Mouse (Mus musculus): Measurements from ENCODE around the gene Ubqln4. TPM values are rescaled to one million over a fixed set of nuclear protein-coding genes. Genes with fewer than 3 reads are reported as not detected.

Gene Ubqln4
- polyA plus RNA-seq, 1 experiment from 2014 or later: 37.4 TPM

- Histone ChIP-seq H3K9ac (ENCODE audit: low read length) (no peak overlapping the region), H3K4me1 (ENCODE audit: control insufficient read depth in 2 of 2, insufficient read depth in 2 of 2, low read length in 2 of 2) (peaks cover 0 to 5% of the 10 kb centered on the region in 2 experiments; a peak in 3 of 4 replicates), H3K27ac (replicated peaks in 1 of 2; ENCODE audit: control insufficient read depth in 1 of 2, insufficient read depth in 1 of 2, low read depth in 2 of 2, low read length in 2 of 2) (no peak overlapping the region), H3K4me2 (ENCODE audit: low read length) (no peak overlapping the region), H3K9me3 (ENCODE audit: control insufficient read depth, low read length) (no peaks in the 10 kb centered on the region), H3K36me3 (ENCODE audit: control insufficient read depth, insufficient read depth, low read length) (peaks cover 9% of the 10 kb centered on the region; the same call in 1 of the 2 replicates), H3K4me3 (ENCODE audit: control insufficient read depth in 1 of 2, insufficient read depth in 1 of 2, low read depth in 1 of 2, low read length in 2 of 2) (no peak overlapping the region), H3K27me3 (ENCODE audit: control insufficient read depth, insufficient read depth, low read length) (no peaks in the 10 kb centered on the region)
- ATAC-seq (ENCODE audit: insufficient number of reproducible peaks, insufficient read depth, low FRiP score, low read depth): no peak
- WGBS: 38% methylated on average over 5 of the region's 5 CpGs
Measured at GRCm38 (mm10) chr3:88544514-88544913, 9.0 kb upstream of the Ubqln4 start.

GRCm38 (mm10) chr3:88544955-88545591 is 8.5 kb upstream of the Ubqln4 start:
- H3K27ac ChIP-seq (replicated peaks in 1 of 2; ENCODE audit: control insufficient read depth in 1 of 2, insufficient read depth in 1 of 2, low read depth in 2 of 2, low read length in 2 of 2): no peak overlapping the region
- H3K27me3 ChIP-seq (ENCODE audit: control insufficient read depth, insufficient read depth, low read length): no peaks in the 10 kb centered on the region
- no peak overlapping the region for H3K4me3 ChIP-seq (ENCODE audit: control insufficient read depth in 1 of 2, insufficient read depth in 1 of 2, low read depth in 1 of 2, low read length in 2 of 2)
- H3K9me3 ChIP-seq (ENCODE audit: control insufficient read depth, low read length): no peaks in the 10 kb centered on the region
- H3K4me1 ChIP-seq (ENCODE audit: control insufficient read depth in 2 of 2, insufficient read depth in 2 of 2, low read length in 2 of 2): peaks cover 0 to 1% of the 10 kb centered on the region in 2 experiments; a peak in 1 of 4 replicates
- 63% methylated on average over 20 of the region's 20 CpGs for WGBS
- H3K36me3 ChIP-seq (ENCODE audit: control insufficient read depth, insufficient read depth, low read length): peaks cover 5% of the 10 kb centered on the region; the same call in 1 of the 2 replicates
- no peak for ATAC-seq (ENCODE audit: insufficient number of reproducible peaks, insufficient read depth, low FRiP score, low read depth)
- no peak overlapping the region for H3K4me2 ChIP-seq (ENCODE audit: low read length)
- no peak overlapping the region for H3K9ac ChIP-seq (ENCODE audit: low read length)

GRCm38 (mm10) chr3:88546674-88547418 is 6.7 kb upstream of the Ubqln4 start:
- no peaks in the 10 kb centered on the region for H3K9me3 ChIP-seq (ENCODE audit: control insufficient read depth, low read length)
- no peak overlapping the region for H3K9ac ChIP-seq (ENCODE audit: low read length)
- no peak overlapping the region for H3K4me2 ChIP-seq (ENCODE audit: low read length)
- ATAC-seq (ENCODE audit: insufficient number of reproducible peaks, insufficient read depth, low FRiP score, low read depth): no peak
- 60% methylated on average over 6 of the region's 6 CpGs for WGBS
- no peaks in the 10 kb centered on the region for H3K36me3 ChIP-seq (ENCODE audit: control insufficient read depth, insufficient read depth, low read length)
- H3K27me3 ChIP-seq (ENCODE audit: control insufficient read depth, insufficient read depth, low read length): no peaks in the 10 kb centered on the region
- H3K27ac ChIP-seq (replicated peaks in 1 of 2; ENCODE audit: control insufficient read depth in 1 of 2, insufficient read depth in 1 of 2, low read depth in 2 of 2, low read length in 2 of 2): no peak overlapping the region
- no peak overlapping the region for H3K4me3 ChIP-seq (ENCODE audit: control insufficient read depth in 1 of 2, insufficient read depth in 1 of 2, low read depth in 1 of 2, low read length in 2 of 2)
- peaks cover 2 to 6% of the 10 kb centered on the region in 2 experiments for H3K4me1 ChIP-seq (ENCODE audit: control insufficient read depth in 2 of 2, insufficient read depth in 2 of 2, low read length in 2 of 2)

GRCm38 (mm10) chr3:88548180-88548917 is 5.2 kb upstream of the Ubqln4 start, which contains the start of gene Rab25:
Gene Rab25, minus strand, starts transcription at chr3:88548300.
- ATAC-seq (ENCODE audit: insufficient number of reproducible peaks, insufficient read depth, low FRiP score, low read depth): no peak
- Histone ChIP-seq H3K4me3 (ENCODE audit: control insufficient read depth in 1 of 2, insufficient read depth in 1 of 2, low read depth in 1 of 2, low read length in 2 of 2) (no peak within 1 kb of the TSS), H3K36me3 (ENCODE audit: control insufficient read depth, insufficient read depth, low read length) (no peaks in the 10 kb centered on the region), H3K27ac (replicated peaks in 1 of 2; ENCODE audit: control insufficient read depth in 1 of 2, insufficient read depth in 1 of 2, low read depth in 2 of 2, low read length in 2 of 2) (no peak within 1 kb of the TSS), H3K9ac (ENCODE audit: low read length) (no peak within 1 kb of the TSS), H3K9me3 (ENCODE audit: control insufficient read depth, low read length) (no peaks in the 10 kb centered on the region), H3K4me1 (ENCODE audit: control insufficient read depth in 2 of 2, insufficient read depth in 2 of 2, low read length in 2 of 2) (peaks cover 2 to 11% of the 10 kb centered on the region in 2 experiments), H3K27me3 (ENCODE audit: control insufficient read depth, insufficient read depth, low read length) (no peaks in the 10 kb centered on the region), H3K4me2 (ENCODE audit: low read length) (no peak within 1 kb of the TSS)
- WGBS: 54% methylated on average over 18 of the region's 18 CpGs

- no peaks in the 10 kb centered on the region for H3K27me3 ChIP-seq (ENCODE audit: control insufficient read depth, insufficient read depth, low read length)
- H3K4me2 ChIP-seq (ENCODE audit: low read length): peak overlapping the region; percentile 86
- ATAC-seq (ENCODE audit: insufficient number of reproducible peaks, insufficient read depth, low FRiP score, low read depth): no peak
- peaks cover 13% of the 10 kb centered on the region for H3K36me3 ChIP-seq (ENCODE audit: control insufficient read depth, insufficient read depth, low read length)
- peak overlapping the region; percentile 84 for H3K9ac ChIP-seq (ENCODE audit: low read length)
- H3K27ac ChIP-seq (replicated peaks in 1 of 2; ENCODE audit: control insufficient read depth in 1 of 2, insufficient read depth in 1 of 2, low read depth in 2 of 2, low read length in 2 of 2): peak overlapping the region in 1 of 2 experiments; percentile 99; a peak in 1 of 4 replicates
- H3K4me1 ChIP-seq (ENCODE audit: control insufficient read depth in 2 of 2, insufficient read depth in 2 of 2, low read length in 2 of 2): peaks cover 4 to 20% of the 10 kb centered on the region in 2 experiments
- no peaks in the 10 kb centered on the region for H3K9me3 ChIP-seq (ENCODE audit: control insufficient read depth, low read length)
- 84% methylated on average over 4 of the region's 4 CpGs for WGBS
- H3K4me3 ChIP-seq (ENCODE audit: control insufficient read depth in 1 of 2, insufficient read depth in 1 of 2, low read depth in 1 of 2, low read length in 2 of 2): peak overlapping the region in 1 of 2 experiments; percentile 95; a peak in 1 of 4 replicates
Measured at GRCm38 (mm10) chr3:88551586-88551985, 2.0 kb upstream of the Ubqln4 start.

GRCm38 (mm10) chr3:88552082-88552645 is 1.4 kb upstream of the Ubqln4 start:
- no peak for ATAC-seq (ENCODE audit: insufficient number of reproducible peaks, insufficient read depth, low FRiP score, low read depth)
- 19% methylated on average over 16 of the region's 16 CpGs for WGBS
- peak overlapping the region; percentile 84 for H3K9ac ChIP-seq (ENCODE audit: low read length)

More at GRCm38 (mm10) chr3:88552082-88552645, 1.4 kb upstream of the Ubqln4 start:
- peak overlapping the region; percentile 95 to 96 for H3K4me3 ChIP-seq (ENCODE audit: control insufficient read depth in 1 of 2, insufficient read depth in 1 of 2, low read depth in 1 of 2, low read length in 2 of 2)
- no peaks in the 10 kb centered on the region for H3K27me3 ChIP-seq (ENCODE audit: control insufficient read depth, insufficient read depth, low read length)
- peak overlapping the region; percentile 86 for H3K4me2 ChIP-seq (ENCODE audit: low read length)
- peaks cover 19% of the 10 kb centered on the region for H3K36me3 ChIP-seq (ENCODE audit: control insufficient read depth, insufficient read depth, low read length)
- peaks cover 4 to 20% of the 10 kb centered on the region in 2 experiments for H3K4me1 ChIP-seq (ENCODE audit: control insufficient read depth in 2 of 2, insufficient read depth in 2 of 2, low read length in 2 of 2)
- H3K27ac ChIP-seq (replicated peaks in 1 of 2; ENCODE audit: control insufficient read depth in 1 of 2, insufficient read depth in 1 of 2, low read depth in 2 of 2, low read length in 2 of 2): peak overlapping the region; percentile 93 to 99
- H3K9me3 ChIP-seq (ENCODE audit: control insufficient read depth, low read length): no peaks in the 10 kb centered on the region
